Mouse (Mus musculus): ENCODE measurements around the gene Zfp831.

Zfp831 gene

DNA sequence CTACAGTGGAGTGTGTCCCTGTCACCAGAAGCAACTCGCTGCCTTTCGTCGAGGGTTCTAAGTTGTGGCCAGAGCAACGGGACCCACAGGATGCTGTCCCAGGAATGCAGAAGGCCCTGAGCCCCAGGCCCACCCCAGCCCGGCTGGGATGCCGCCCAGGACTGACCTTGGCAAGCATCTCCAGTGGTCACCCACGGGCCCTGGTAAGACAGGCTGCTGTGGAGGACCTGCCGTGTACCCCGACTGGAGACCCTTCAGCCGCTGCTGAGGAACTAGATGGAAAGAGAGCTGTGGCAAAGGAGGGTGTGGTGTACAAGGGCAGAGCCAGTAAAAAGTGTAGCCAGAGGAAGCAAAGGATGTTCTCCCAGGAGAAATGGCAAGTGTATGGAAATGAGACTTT, 1.6 kb downstream of the Zfp831 start:
- DNase-seq (ENCODE audit: extremely low spot score, low read depth, low spot score) = no peak

DNA sequence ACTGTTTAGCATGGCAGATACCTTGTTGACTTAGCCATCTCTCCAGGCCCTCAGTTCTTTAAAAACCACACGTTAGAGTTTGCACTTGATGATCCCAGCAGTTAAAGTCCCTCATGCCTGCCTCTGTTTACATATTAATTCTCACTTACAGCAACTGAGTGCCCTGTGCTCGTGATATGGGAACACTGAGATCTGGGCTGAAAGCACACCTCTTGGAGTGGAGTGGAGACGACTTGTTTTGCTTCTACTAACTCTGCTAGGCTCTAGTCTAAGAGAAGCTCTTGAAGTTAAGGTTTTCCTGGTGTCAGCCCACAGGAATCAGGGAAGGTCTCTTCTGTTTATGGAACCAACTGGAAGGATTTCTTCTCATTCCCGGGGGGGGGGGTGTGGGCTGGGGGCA, 9.5 kb downstream of the Zfp831 start:
- no peak for DNase-seq (ENCODE audit: extremely low spot score, low read depth, low spot score)

GRCm38 (mm10) chr2:174655341-174655740, 12.0 kb downstream of the Zfp831 start:
- no peak for DNase-seq (ENCODE audit: extremely low spot score, low read depth, low spot score)

GRCm38 (mm10) chr2:174658229-174658844, 15.0 kb downstream of the Zfp831 start:
- DNase-seq (ENCODE audit: extremely low spot score, low read depth, low spot score) = no peak

DNA sequence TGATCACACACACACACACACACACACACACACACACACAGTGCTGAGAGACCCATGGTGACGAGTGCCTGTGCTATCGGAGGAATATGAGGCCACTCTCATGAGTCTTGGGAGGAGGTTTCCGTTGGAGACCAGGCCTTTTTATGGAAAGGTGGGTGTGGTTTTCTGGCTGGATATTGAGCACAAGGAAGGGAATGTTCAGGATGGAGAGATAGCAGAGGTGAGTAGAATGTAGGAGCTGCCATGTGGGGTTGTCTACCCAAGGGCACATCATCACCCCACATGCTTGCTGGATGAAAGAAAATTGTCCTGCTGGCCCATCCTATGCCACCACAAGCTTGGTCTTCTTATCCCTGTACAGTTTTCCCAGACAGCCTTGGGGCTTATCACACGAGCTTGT, 16.5 kb downstream of the Zfp831 start:
- DNase-seq (ENCODE audit: extremely low spot score, low read depth, low spot score) = no peak

DNA sequence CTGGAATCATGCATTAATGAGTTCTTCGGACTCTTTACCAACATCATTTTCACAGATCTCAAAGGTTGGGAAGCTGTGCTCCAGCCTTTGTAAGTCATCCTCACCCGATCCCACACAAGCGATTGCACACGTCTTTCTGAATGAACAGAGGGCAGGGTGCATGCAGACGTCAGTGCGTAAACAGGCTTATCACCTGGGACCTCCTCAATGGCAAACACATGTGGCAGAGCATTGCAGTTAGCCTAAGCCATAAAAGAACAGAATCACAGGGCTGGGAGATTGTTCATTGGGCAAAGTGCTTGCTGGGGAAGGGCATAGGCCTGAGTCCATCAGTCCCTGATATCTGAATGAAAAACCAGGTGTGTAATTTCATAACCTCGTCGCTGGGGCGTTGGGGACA, 17.0 kb downstream of the Zfp831 start:
- no peak for DNase-seq (ENCODE audit: extremely low spot score, low read depth, low spot score)

- DNase-seq (ENCODE audit: extremely low spot score, low read depth, low spot score) = no peak
Measured at GRCm38 (mm10) chr2:174661436-174662171, 18.3 kb downstream of the Zfp831 start.

- DNase-seq (ENCODE audit: extremely low spot score, low read depth, low spot score) = no peak
Measured at GRCm38 (mm10) chr2:174662593-174662992, 19.3 kb downstream of the Zfp831 start.

DNA sequence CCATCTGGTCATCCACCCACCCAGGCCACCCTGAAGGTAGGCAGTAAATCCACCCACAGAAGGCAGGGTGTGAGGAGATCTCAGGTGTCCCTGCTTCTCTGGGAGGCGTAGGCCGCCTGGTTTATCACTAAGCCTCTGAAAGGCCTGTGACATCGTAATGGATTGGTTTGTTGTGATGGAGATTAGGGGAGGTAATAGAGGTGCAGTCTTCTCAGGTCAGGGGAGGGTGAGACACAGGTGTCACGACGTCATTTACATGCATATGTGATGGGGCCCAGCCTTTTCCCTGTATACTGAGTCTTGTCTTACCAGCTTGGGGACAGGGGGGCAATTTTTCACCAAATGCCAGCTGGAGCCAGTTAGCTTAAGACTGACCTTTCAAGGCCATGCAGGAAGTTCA, 22.1 kb downstream of the Zfp831 start:
- no peak for DNase-seq (ENCODE audit: extremely low spot score, low read depth, low spot score)

GRCm38 (mm10) chr2:174668806-174669205, 25.5 kb downstream of the Zfp831 start:
- DNase-seq (ENCODE audit: extremely low spot score, low read depth, low spot score) = no peak

GRCm38 (mm10) chr2:174672506-174673190, 29.3 kb downstream of the Zfp831 start:
- DNase-seq (ENCODE audit: extremely low spot score, low read depth, low spot score) = no peak

DNA sequence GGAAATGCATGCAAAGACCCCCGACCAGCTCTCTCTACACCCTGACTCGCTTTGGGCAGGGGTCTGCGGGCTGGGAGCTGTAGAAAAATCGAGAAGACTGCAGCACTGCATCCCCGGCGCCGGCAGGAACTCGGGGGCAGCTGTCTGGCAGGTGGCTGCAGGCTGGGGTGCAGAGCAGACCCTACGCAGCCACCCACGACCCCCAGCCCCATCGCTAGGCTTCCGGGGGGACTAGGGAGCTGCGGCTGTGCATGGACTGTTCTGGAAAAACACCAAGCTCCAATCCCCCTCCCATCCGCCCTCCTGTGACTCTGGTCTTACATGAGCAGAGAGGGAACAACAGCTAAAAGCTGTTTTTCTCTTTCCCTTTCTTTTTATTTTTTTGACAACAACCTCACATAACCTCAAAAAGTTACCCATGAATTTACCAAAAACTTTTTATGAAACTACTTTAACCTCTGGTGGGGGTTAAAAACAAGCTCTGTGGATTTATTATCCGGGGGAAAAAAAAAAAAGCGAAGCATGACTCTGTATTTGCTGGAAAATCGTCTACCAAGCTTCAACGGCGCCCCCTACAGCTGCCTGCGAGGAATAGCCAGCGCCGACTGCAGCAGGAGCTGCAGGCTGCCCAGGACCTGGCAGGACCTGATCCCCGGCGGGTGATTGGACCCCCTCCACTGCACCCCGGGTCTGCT, 30.4 kb downstream of the Zfp831 start:
- DNase-seq (ENCODE audit: extremely low spot score, low read depth, low spot score) = peak; percentile 90

- DNase-seq (ENCODE audit: extremely low spot score, low read depth, low spot score) = no peak
Measured at GRCm38 (mm10) chr2:174674287-174675045, 31.1 kb downstream of the Zfp831 start.

DNA sequence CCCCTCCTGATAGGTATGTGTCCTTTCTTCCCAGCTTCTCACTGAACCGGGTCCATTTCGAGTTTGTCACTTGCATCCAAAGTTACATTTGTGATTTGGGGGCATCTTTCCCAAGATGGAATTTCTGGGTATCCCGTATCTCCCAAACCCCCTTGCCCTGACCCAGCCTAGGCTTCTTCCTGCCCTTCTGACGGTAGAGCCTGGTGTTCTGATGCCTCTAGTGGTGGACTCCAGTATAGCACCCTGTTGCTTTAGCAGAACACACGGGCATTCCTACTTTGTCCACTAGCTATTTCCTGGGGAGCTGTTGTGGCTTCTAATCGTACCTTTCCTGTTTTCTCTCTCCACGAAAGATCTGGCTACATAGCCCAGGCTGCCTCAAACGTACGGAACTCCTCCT, 32.3 kb downstream of the Zfp831 start:
- peak; percentile 92 for DNase-seq (ENCODE audit: extremely low spot score, low read depth, low spot score)

- DNase-seq (ENCODE audit: extremely low spot score, low read depth, low spot score) = no peak
Measured at GRCm38 (mm10) chr2:174701351-174701750, 58.0 kb downstream of the Zfp831 start.

GRCm38 (mm10) chr2:174707101-174707500, 63.8 kb downstream of the Zfp831 start:
- no peak for DNase-seq (ENCODE audit: extremely low spot score, low read depth, low spot score)

DNA sequence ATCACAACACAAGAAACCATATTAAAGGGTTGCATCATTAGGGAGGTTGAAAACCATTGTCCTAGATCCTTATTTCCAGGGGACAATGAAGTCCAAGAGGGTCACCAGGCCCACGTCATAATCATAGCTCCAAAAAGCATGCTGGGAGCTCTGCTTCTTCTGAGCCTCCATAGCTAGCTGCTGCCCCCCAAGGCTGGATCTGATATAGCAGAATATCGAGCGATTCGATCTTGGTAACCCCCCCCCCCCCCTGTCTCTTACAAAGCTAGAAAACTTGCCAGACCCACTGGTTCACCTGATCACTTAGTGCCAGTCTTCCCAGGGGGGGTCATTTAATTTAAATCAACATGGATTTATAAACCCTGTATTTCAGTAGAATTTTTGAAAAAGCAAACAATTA, 65.3 kb downstream of the Zfp831 start:
- no peak for DNase-seq (ENCODE audit: extremely low spot score, low read depth, low spot score)

- DNase-seq (ENCODE audit: extremely low spot score, low read depth, low spot score) = no peak
Measured at GRCm38 (mm10) chr2:174710185-174710584, 66.9 kb downstream of the Zfp831 start.

DNA sequence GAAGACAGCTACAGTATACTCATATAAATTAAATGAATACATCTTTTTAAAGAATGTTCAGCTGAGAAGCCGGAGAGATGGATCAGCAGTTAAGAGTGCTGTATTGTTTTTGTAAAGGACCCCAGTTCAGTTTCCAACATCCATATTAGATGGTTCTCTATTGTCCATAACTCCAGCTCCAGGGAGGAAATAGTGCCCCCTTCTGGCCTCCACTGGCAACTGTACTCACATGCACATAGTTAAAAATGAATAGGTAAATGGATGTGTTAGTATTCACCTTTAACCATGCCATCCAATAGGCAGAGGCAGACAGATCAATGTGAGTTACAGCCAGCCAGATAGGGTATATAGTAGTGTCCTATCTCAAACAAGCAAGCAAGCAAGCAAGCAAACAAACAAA, 68.7 kb downstream of the Zfp831 start:
- DNase-seq (ENCODE audit: extremely low spot score, low read depth, low spot score) = no peak

DNA sequence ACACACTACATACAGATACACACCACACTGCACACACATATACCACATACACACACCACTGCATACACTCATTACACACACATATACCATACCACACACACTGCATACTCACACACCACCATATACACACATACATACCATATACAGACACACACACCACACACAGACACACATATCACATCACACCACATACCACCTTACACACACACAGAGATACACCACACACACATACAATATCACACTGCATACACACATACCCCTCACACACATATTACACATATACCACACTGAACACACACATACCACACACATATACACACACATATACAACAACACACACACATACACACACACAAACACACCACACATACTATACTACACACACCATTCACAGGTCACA, 72.6 kb downstream of the Zfp831 start:
- no peak for DNase-seq (ENCODE audit: extremely low spot score, low read depth, low spot score)

DNA sequence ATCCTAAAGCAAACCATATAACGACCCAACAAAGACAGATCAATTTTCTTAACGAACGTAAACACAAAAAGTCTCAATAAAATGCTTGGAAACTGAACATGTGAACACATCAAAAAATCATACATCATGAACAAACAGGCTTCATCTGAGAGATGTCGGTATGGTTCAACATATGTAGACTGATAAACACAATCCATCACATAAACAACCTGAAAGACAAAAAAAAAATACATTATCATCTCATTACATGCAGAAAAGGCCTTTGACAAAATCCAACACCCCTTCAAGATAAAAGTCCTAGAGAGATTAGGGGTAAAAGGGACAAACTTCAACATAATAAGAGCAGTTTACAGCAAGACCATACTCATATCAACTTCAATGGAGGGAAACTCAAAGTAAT, 74.5 kb downstream of the Zfp831 start:
- DNase-seq (ENCODE audit: extremely low spot score, low read depth, low spot score) = no peak

Data from hindlimb bud, embryonic 11.5 days (tissue).